Mouse (Mus musculus): ENCODE measurements around the gene Ms4a4c. TPM values are rescaled to one million over a fixed set of nuclear protein-coding genes. Genes with fewer than 3 reads are reported as not detected.
"Not testable (repeated sequence)": the region's sequence is repeated elsewhere in the genome, so short reads cannot be mapped to it uniquely, and the experiment has no call there.

Ms4a4c gene
- 1.5 and 2.5 TPM in 2 replicates for polyA plus RNA-seq (2012; rRNA removed)

DNA sequence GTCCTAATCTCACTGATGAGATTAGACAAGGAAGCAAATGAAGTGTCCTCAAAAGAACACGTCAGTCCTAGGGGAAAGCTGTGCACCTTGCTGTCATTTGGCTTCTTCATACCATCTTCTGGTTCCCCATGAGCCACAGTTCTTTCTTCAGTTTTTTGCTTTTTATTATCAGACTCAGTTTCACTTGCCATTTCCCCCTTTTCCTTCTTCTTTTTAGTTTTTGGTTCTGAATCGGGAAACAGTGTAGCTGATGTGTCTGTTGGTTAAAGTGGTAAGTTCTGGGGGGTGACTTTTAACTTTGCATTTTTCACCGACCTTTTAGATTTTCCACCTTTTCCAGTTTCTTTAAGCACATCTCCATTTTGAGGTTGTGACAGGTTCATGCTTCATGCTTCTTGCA, at the start of gene Ms4a4c:
Gene Ms4a4c, plus strand, starts transcription at position 244 of the 400 bp plus-strand sequence.
- no peak for DNase-seq (ENCODE audit: low spot score)

DNA sequence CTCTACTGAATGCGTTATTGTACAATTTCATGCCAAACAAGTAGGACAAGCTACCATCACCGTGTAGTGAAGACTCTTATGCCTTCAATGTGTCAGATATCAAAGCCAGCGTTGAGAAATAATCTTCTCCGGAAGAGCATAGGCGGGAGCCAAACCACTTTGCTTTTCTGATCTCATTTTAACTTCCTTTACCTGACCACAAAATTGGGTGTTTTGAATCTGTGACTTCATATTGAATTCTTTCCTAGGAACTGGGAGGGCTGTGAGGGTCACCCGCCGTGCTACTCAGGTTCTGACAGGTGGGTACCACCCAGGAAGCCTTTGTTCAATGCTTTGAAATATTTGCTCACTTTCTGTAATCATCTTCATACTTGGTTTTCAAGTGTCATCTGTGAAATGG, 48.8 kb upstream of the Ms4a4c start:
- DNase-seq (ENCODE audit: low spot score): no peak

DNA sequence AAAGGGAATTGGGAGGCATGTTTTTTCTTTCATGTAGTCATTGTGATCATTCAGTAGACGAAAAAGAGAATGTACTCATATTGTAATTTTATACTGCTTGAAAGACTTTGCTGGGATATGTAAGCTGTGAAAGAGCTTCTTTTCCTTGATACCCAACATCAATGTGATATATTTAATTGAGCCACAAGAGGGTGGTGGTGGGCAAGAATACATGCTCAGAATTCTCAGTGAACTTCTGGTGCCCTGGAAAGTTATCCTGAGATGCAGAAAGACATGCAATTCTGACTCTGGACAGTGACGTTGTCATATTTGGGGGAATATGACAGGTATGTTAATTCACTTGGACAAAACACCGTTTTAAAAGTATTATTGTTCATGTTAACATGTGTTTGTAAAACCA, 44.5 kb upstream of the Ms4a4c start:
- no peak for DNase-seq (ENCODE audit: low spot score)

DNA sequence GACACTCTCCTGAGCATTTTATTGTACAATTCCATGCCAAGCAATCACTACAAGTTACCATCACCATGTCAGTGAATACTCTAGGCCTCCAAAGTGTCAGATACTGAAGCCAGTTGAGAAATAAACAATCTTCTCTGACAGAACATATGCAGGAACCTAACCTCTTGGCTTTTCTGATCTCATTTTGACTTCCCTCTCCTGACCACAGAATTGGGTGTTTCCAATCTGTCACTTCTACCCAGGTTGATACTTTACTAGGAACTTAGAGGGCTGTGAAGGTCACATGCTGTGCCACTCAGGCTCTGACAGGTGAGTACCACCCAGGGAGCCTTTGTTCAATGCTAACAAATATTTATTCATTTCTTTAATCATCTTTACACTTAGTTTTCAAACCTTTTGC, 42.6 kb upstream of the Ms4a4c start:
- no peak for DNase-seq (ENCODE audit: low spot score)

DNA sequence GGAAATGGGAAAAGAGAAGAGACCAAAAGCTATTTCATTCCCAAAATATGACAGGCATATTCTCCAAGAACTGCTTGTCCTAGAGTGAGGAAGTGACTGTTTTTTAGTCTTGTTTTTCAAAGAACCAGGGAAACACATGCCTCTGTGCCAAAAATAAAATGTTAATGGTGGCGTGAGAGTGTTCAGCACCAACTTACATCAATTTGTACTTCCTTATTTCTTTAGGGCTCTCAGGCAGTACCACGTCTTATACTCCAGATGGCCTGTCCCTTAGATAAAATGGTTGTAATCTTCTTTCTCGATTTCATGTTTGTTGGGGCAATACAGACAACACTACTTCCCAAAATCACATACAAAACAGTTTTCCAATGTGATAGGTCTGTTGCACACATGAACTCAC, 36.3 kb upstream of the Ms4a4c start:
- no peak for DNase-seq (ENCODE audit: low spot score)

DNA sequence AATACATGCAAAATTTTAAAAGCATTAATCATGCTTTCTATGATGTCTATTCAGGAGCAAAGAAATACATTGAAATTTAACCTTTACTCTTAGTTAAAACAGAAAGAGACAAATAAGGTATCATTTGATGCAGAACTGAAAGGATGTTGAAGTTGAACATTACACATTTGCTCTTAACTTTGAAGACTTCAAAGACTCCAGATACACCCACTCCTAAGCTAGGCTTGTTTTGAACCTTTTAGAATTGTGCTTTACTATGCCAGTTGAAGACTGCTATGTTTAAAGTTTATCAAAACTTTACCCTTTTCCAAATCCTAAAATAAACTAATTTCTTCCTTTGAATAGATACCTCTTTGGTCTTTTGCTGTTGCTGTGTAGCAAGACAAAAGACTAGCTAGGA, 33.4 kb upstream of the Ms4a4c start:
- DNase-seq (ENCODE audit: low spot score): no peak

DNA sequence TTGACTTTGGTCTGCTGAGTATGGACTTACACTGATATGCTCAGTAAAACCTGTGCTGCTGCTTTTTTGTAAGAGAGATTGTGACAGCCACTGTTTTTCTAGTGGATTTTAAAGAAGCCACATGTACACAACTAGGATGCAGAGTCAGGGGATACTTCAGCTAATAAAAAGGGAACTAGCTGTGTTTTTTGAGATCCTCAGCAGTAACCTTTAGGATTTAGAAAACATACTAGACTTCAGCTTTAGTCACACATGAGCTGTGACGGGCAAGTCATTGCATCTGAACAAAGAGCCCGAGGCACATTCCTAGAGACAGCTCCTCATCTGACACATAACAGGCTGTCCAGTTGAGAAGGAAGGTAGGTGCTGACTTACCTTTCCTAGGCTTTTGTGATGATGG, 29.3 kb upstream of the Ms4a4c start, which contains the start of gene Ms4a4a:
Gene Ms4a4a, plus strand, starts transcription at position 251 of the 400 bp plus-strand sequence.
- no peak for DNase-seq (ENCODE audit: low spot score)

DNA sequence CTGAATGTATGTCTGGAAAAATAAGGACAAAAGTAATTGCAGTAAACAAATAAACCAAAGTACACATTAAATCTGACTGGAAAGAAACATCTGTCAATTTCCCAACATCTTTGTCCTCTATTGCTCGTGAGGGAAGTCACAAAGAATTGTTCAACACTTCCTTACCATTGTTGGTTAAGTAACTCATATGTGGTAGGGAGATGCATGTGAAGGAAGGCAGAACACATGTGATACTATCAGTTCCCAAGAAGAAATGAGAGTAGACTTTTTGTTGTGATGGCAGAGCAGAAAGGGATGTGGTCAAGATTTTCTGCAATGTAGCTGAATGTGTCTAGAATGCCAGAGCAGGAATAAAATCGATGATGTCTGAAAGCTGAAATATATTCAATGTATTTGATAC, 28.2 kb upstream of the Ms4a4c start:
- no peak for DNase-seq (ENCODE audit: low spot score)

DNA sequence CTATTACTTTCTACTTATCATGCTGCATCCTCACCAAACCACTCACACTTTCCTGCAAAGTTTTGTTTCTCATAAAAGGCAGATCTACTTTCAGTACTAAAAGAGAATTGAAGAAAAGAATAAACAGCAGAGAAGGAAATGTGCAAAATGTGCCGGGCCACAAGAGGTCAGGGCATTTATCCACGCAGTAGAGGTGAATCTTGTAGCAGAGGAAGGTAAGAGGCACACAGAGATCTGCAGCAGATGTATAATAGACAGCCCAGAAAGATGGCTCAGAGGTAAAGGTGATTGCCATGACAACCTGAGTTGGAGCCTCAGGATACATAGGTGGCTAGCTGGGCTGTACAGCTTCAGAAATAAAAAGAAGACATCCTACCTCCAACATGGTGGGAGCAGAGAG, 17.5 kb upstream of the Ms4a4c start:
- no peak for DNase-seq (ENCODE audit: low spot score)

DNA sequence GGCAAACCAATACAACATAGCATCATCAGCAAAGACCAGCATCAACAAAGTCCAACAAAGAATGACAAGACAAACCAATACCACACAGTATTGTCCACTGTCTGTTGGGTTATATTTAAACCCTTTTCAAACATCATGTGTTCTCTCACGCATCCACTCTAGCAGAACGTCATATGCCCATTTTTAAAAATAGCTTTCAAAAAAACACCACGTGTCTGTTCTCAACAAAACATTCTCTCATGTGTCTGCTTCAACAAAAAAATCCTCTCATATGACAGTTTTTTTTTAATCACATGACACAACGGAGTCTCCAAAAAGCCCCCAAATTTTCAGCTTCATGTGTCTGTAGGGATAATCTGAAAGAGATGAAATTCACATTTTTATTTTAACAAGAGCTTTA, 16.9 kb upstream of the Ms4a4c start:
- DNase-seq (ENCODE audit: low spot score): no peak

DNA sequence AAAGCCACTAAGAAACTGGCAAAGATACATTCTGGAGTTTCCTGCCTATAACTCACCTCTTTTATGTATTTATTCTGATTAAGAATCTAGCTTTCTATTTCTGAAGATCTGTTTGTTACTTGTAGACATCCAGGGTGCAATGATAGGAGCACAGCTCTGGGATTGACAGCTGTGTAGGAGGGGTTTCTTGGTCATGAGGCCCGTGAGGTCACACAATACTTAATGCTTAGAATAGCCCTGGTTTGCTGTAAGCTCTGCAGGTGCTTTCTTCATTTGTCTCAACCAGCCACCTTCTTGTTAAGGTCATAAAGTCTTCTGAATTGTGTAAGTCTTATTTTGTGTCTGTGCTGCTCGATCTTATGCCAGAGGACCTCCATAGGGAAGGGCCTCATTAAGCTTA, 15.6 kb upstream of the Ms4a4c start:
- DNase-seq (ENCODE audit: low spot score): no peak

DNA sequence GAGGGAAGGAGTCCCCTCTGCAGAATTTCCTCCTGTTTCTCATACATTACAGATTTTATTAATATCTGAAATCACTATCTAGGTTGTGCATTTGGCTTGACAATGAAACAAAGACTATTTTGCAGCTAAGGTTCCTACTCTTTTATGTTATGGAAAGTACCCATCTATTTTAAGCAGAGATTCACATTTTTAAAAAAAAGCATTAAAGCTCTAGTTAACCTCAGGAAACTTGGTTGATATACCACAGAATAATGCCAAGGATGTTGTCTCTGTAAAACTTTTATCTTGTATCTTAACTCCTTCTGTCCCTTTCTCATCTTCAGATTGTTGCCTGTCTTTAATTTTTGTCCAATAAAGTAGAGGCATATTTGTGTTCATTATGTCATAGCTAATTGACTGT, 8.8 kb upstream of the Ms4a4c start:
- DNase-seq (ENCODE audit: low spot score): no peak

DNA sequence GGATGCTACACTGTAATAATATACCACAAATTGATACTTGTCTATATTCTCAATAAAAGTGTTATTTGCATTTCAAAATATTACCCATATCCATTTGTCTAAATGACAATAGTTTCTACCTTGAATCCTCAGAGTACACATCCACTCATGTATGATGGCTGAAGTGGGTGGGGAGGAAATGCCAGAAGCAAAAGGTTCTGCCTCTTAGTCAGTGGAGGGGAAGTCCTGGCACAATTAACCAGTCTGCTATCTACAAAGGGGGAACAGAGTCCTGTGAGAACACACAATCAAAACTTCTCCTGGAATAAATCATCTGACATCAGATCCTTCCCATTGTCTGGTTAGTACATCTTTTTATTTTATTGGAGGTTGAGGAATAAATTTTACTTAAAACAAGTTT, 2.9 kb downstream of the Ms4a4c start:
- no peak for DNase-seq (ENCODE audit: low spot score)

DNA sequence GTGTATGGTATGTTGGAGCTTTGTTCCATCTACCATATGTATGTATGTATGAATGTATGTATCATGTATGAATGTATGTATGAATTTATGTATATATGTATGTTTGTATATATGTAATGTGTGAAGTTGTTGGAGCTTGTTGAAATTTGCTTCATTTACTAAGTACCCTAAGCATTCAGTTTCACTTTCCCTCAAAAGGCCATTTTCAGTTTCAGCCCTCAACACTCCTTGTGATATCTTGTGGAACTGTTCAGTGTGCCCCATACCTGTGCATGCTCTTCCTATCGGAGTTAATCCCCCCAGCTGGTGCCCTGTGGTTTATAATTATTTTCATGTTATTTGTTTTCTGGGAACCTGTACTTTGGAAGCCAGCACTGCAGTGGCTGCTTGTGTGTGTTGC, 4.0 kb downstream of the Ms4a4c start:
- DNase-seq (ENCODE audit: low spot score): no peak

DNA sequence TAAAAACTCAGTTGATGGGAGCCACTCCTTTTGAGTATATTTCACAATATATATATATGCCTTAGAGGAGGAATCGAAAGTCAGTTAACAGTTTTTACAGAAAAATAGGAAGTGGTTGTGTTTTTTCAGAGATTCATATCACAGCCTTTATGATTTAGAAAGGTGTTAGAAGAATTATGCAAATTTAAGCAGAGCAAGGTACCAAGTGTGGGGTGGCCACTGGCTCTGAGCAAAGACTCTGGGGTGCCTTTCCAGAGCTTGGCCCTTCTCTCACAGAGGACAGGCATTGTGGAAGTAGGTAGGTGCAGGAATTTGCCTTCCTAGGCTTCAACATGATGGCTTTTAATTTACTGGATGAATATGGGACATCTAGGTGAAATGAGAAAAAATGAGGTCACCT, 7.1 kb downstream of the Ms4a4c start:
- DNase-seq (ENCODE audit: low spot score): no peak

DNA sequence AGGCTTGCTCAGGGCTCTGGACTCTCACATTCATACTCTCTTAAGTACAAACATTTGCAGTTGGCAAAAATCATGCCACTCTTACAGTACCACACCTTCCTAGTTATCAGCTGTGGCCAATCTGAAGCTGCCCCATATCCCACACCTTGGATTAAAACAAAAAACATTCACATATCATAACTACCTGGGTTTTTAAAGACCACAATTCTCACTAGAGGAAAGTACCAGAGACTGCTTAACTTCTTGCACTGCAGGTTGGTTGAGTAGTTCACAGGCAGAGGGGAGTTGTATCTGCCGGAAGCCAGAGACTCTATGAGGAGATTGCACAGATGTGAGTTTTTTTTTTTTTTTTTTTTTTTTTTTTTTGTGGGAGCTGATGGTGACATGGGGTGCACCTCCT, 9.5 kb downstream of the Ms4a4c start:
- DNase-seq (ENCODE audit: low spot score): no peak

DNA sequence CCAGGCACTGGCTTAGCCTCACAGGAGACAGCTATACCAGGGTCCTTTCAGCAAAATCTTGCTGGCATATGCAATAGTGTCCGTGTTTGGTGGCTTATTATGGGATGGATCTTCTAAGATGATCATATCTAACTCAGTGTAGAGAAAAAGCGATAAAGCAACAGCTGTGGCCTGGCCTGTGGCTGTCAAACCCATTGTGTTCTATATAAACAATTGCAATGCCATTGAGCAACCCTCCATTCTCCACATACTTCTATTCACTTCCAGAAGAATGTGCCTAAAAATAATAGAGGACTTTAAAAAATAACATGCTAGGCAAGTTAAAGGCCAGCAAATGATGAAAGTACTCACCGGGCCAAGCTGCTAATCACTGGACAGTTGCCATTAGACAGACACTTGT, 11.0 kb downstream of the Ms4a4c start:
- DNase-seq (ENCODE audit: low spot score): no peak

DNA sequence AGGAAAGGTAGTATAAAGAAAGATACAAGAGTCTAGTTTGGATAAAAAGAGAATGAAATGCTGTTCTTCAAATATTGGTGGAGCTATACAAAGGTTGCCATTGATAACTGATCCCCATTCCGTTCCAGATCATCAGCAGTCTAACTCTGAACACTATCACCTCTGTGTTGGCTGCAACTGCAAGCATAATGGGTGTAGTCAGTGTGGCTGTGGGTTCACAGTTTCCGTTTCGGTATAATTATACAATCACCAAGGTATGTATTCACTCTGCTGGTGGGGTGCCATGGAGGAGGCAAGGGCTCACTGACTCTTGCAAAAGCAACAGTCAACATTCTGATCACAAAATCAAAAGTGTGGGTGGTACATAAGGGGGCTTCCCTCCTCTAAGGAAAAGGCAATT, 14.3 kb downstream of the Ms4a4c start:
- not testable (repeated sequence) for DNase-seq (ENCODE audit: low spot score)

DNA sequence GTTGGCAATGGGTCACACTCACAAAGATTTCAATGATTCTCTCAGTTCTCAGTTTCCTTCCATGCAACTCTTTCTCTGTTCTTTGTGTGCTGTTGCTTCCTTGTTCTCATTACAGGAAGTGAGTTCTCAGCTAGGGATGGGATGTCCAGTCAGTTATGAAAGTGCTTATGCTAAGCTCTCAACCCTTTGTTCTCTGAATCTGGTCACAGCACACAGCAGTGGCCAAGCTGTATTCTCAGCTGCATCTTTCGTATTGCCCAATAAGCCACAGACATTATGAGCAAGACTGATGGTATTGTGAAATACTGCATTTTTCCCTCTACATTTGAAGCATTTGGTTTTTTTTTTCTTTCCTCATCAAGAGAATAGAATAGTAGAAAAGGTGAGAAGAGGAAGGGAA, 26.6 kb downstream of the Ms4a4c start:
- DNase-seq (ENCODE audit: low spot score): not testable (repeated sequence)

DNA sequence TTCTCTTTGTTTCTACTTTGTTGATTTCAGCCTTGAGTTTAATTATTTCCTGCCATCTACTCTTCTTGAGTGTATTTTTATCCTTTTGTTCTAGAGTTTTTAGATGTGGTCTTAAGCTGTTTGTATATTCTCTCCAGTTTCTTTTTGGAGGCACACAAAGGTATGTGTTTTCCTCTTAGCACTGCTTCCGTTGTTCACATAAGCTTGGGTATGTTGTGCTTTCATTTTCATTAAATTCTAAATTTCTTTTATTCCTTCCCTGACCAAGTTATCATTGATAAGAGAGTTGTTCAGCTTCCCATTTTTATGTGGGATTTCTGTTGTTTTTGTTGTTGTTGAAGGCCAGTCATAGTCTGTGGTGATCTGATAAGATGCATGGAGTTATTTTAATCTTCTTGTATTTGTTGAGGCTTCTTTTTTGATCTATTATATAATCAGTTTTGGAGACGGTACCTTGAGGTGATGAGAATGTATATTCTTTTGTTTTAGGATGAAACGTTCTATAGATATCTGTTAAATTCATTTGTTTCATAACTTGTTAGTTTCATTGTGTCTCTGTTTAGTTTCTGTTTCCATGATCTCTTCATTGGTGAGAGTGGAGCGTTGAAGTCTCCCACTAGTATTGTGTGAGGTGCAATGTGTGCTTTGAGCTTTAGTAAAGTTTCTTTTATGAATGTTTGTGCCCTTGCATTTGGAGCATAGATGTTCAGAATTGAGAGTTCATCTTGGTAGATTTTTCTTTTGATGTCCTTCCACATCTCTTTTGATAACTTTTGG, 30.7 kb downstream of the Ms4a4c start:
- DNase-seq (ENCODE audit: low spot score): no peak

DNA sequence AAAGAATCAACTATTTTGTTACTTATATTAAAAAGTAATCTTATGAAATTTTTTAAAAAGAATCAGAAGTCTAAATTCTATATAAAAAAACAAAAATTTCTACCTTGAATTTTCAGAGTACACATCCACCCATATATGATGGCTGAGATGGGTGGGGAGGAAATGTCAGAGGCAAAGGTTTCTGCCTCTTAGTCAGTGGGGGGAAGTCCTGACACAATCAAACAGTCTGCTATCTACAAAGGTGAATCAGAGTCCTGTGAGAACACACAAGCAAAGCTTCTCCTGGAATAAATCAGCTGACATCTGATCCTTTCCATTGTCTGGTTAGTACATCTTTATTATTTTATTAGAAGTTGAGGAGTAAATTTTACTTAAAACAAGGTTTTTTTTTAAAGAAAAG, 38.8 kb downstream of the Ms4a4c start, which contains the start of gene Ms4a4b:
Gene Ms4a4b, plus strand, starts transcription at position 216 of the 400 bp plus-strand sequence.
- DNase-seq (ENCODE audit: low spot score): no peak

DNA sequence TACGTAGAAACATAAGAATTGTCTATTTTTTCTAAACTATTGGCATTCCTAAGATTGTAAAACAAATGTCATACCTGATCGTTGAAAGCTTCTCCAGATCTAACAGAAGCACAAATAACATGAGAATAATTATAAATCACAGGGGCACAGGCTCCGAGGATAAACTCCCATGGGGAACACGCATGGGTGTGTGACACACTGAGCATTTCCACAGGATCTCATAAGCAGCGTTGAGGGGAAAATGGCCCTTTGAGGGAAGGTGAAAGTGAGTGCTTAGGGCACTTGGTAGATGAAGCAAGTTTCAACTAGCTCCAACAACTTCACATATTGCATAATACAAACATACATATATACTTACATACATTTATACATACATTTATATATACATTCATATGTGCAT, 39.4 kb downstream of the Ms4a4c start:
- DNase-seq (ENCODE audit: low spot score): no peak

DNA sequence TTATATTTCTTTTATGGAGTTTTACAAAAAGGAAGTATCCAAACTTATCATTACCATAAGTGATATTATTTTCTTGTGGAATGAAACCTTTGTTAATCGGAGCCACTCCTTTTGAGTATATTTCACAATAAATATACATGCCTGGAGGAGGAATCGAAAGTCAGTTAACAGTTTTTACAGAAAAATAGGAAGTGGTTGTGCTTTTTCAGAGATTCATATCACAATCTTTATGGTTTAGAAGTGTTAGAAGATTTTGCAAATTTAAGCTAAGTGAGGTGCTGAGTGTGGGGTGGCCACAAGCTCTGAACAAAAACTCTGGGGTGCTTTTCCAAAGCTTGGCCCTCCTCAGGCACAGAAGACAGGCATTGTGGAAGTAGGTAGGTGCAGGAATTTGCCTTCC, 42.7 kb downstream of the Ms4a4c start:
- no peak for DNase-seq (ENCODE audit: low spot score)

DNA sequence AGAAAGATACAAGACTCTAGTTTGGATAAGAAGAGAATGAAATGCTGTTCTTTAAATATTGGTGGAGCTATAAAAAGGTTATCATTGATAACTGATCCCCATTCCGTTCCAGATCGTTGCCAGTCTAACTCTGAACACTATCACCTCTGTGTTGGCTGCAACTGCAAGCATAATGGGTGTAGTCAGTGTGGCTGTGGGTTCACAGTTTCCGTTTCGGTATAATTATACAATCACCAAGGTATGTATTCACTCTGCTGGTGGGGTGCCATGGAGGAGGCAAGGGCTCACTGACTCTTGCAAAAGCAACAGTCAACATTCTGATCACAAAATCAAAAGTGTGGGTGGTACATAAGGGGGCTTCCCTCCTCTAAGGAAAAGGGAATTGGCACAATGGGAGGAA, 54.5 kb downstream of the Ms4a4c start:
- DNase-seq (ENCODE audit: low spot score): not testable (repeated sequence)

Measured in urinary bladder, adult 2 months (tissue).